In genomic region chr10:30749807-30750206, GRCm38 (mm10) we compare ENCODE assay signal across 12 mouse cellular contexts. TPM values are rescaled to one million over a fixed set of nuclear protein-coding genes. Genes with fewer than 3 reads are reported as not detected.
A peak's percentile ranks its signal among the peaks of the same experiment; 100 is the strongest.
DNase-seq lines count a peak whose midpoint lies in the region; ATAC-seq lines count a peak whose summit lies in the region.
"Had no signal": no experiment of that assay in that cellular context is flagged by ENCODE, and none has a peak within 500 bp of the region (broad histone marks: within the 10 kb centered on the region; RNA-seq: fewer than 3 reads in every experiment).

No protein-coding gene starts in this region.

- H3K9me3 ChIP-seq in heart, embryonic 11.5 days (replicated peaks; ENCODE audit: control insufficient read depth, low read length), result no peaks in the 10 kb centered on the region
- no peaks in the 10 kb centered on the region for H3K9me3 ChIP-seq in liver, embryonic 11.5 days (ENCODE audit: control insufficient read depth, low read length)
- H3K9me3 ChIP-seq in neural tube, embryonic 15.5 days (replicated peaks), result no peaks in the 10 kb centered on the region

- H3K9ac ChIP-seq in heart, embryonic 11.5 days (ENCODE audit: low read depth, low read length), result no peak overlapping the region
- no peak overlapping the region for H3K9ac ChIP-seq in liver, embryonic 11.5 days (ENCODE audit: low read depth, low read length)
- H3K9ac ChIP-seq in neural tube, embryonic 15.5 days (replicated peaks), result no peak overlapping the region

- no peak overlapping the region for H3K4me2 ChIP-seq in heart, embryonic 11.5 days
- peak overlapping the region; percentile 41 for H3K4me2 ChIP-seq in liver, embryonic 11.5 days
- no peak overlapping the region for H3K4me2 ChIP-seq in neural tube, embryonic 15.5 days

- peak overlapping the region; percentile 72 for H3K27ac ChIP-seq in heart, embryonic 11.5 days (ENCODE audit: low read depth, low read length)
- H3K27ac ChIP-seq in liver, embryonic 11.5 days (ENCODE audit: low read depth, low read length), result peak overlapping the region; percentile 91
- H3K27ac ChIP-seq in neural tube, embryonic 15.5 days (replicated peaks), result no peak overlapping the region

- WGBS in heart, embryonic 11.5 days (ENCODE audit: insufficient replicate concordance), result 68% methylated on average over 4 of the region's 4 CpGs
- 46% methylated on average over 4 of the region's 4 CpGs for WGBS in liver, embryonic 11.5 days
- 98% methylated on average over 4 of the region's 4 CpGs for WGBS in neural tube, embryonic 15.5 days

- H3K4me3 ChIP-seq in heart, embryonic 11.5 days (ENCODE audit: low read depth, low read length), result no peak overlapping the region
- H3K4me3 ChIP-seq in liver, embryonic 11.5 days (ENCODE audit: low read depth, low read length), result no peak overlapping the region
- no peak overlapping the region for H3K4me3 ChIP-seq in neural tube, embryonic 15.5 days (replicated peaks)

- no peak for DNase-seq in heart, postnatal 4 days
- no peak for DNase-seq in liver, embryonic 11.5 days (ENCODE audit: low spot score)
- peak; percentile 63 for DNase-seq in lung, postnatal 36 days
- no peak for DNase-seq in right cerebral cortex, postnatal 4 days
- no peak for DNase-seq in frontal cortex, postnatal 36 days (ENCODE audit: low spot score in 2 of 2)
- DNase-seq: kidney, postnatal 36 days; right cerebral cortex, postnatal 14 days; thymus, adult 18-20 months had no signal

- no peaks in the 10 kb centered on the region for H3K27me3 ChIP-seq in heart, embryonic 11.5 days (ENCODE audit: control insufficient read depth, insufficient read depth, low read length)
- H3K27me3 ChIP-seq in liver, embryonic 11.5 days (replicated peaks; ENCODE audit: control insufficient read depth, insufficient read depth, low read length), result no peaks in the 10 kb centered on the region
- no peaks in the 10 kb centered on the region for H3K27me3 ChIP-seq in neural tube, embryonic 15.5 days (replicated peaks)

- peak; percentile 86 for ATAC-seq in heart, embryonic 11.5 days (replicated peaks; ENCODE audit: insufficient number of reproducible peaks, low FRiP score, low TSS enrichment)
- ATAC-seq in activated CD4-positive, CD25-positive, alpha-beta regulatory T cell, adult 4 months, result peak; percentile 28
- peak; percentile 99 for ATAC-seq in liver, embryonic 11.5 days (replicated peaks; ENCODE audit: low FRiP score)
- no peak for ATAC-seq in neural tube, embryonic 15.5 days (ENCODE audit: low FRiP score)
- ATAC-seq: inflammation-experienced regulatory T-cells, adult 6 months had no signal

- peaks cover 1% of the 10 kb centered on the region; the same call in 1 of the 2 replicates for H3K4me1 ChIP-seq in heart, embryonic 11.5 days (ENCODE audit: control insufficient read depth, insufficient read depth, low read length)
- H3K4me1 ChIP-seq in liver, embryonic 11.5 days (replicated peaks; ENCODE audit: control insufficient read depth, insufficient read depth, low read length), result peaks cover 18% of the 10 kb centered on the region
- H3K4me1 ChIP-seq in neural tube, embryonic 15.5 days, result 0 out of 2 replicates have a peak, but pooled peaks cover 2% of the 10 kb centered on the region

- H3K36me3 ChIP-seq in heart, embryonic 11.5 days (ENCODE audit: control insufficient read depth, insufficient read depth, low read length), result no peaks in the 10 kb centered on the region
- H3K36me3 ChIP-seq in liver, embryonic 11.5 days (ENCODE audit: control insufficient read depth, insufficient read depth, low read length), result no peaks in the 10 kb centered on the region
- H3K36me3 ChIP-seq in neural tube, embryonic 15.5 days, result 0 out of 2 replicates have a peak, but pooled peaks cover 3% of the 10 kb centered on the region

RNA-seq across cellular contexts. Expression of gene Ncoa7, which starts 53.3 kb away (rescaled TPM):
- polyA plus RNA-seq in heart, embryonic 11.5 days (2014; fragmentation: Nextera tagmentation; extraction: Ambion mirVana), result 10.1 and 11.4 TPM in 2 replicates
- 1 to 10 TPM; 9.2 TPM for total RNA-seq in heart, postnatal 4 days (2021)
- polyA plus RNA-seq in activated CD4-positive, CD25-positive, alpha-beta regulatory T cell, adult 4 months (2017; shearing (Covaris generic)), result 100 to 1,000 TPM; 132 to 145 TPM
- 11.2 and 12.1 TPM in 2 replicates for polyA plus RNA-seq in liver, embryonic 11.5 days (2014; fragmentation: Nextera tagmentation; extraction: Ambion mirVana)
- polyA plus RNA-seq in neural tube, embryonic 15.5 days (2015; fragmentation: Nextera tagmentation; extraction: Ambion mirVana), result 22.7 and 23.1 TPM in 2 replicates
